Mouse (Mus musculus) hindbrain, embryonic 14.5 days (tissue): ENCODE measurements around the gene Csgalnact2. TPM values are rescaled to one million over a fixed set of nuclear protein-coding genes. Genes with fewer than 3 reads are reported as not detected.

Source experiments
- ATAC-seq: fragments of 200-750 bp; cut with Nextera tagmentation; 2 replicates; pipeline ENCODE4 v1.8.0; 2017; ENCODE audit warnings: moderate number of reproducible peaks, mild to moderate bottlenecking, moderate TSS enrichment, moderate library complexity; ENCODE audit not compliant: low FRiP score
- DNase-seq: peaks from one replicate; pipeline ENCODE4 v3.0.0-alpha.2; 2015; ENCODE audit warnings: low spot score
- H3K27ac ChIP-seq: fragments of 300-500 bp; sonication (generic); 2 replicates; pipeline ENCODE4 v1.5.1; 2014; ENCODE audit warnings: mild to moderate bottlenecking, moderate library complexity
- H3K27me3 ChIP-seq: fragments of 300-500 bp; sonication (generic); 2 replicates; pipeline ENCODE4 v1.6.1; 2014; ENCODE audit warnings: mild to moderate bottlenecking, low read length, mixed read lengths; ENCODE audit not compliant: control insufficient read depth, insufficient read depth
- H3K36me3 ChIP-seq: fragments of 300-500 bp; sonication (generic); replicated peaks from 2 replicates; pipeline ENCODE4 v1.6.1; 2014; ENCODE audit not compliant: control insufficient read depth, insufficient read depth
- H3K4me1 ChIP-seq: fragments of 300-500 bp; sonication (generic); replicated peaks from 2 replicates; pipeline ENCODE4 v1.6.1; 2014; ENCODE audit warnings: antibody characterized with exemption, low read length, mixed read lengths; ENCODE audit not compliant: control insufficient read depth, insufficient read depth
- H3K4me2 ChIP-seq: fragments of 300-500 bp; sonication (generic); replicated peaks from 2 replicates; pipeline ENCODE4 v1.6.1; 2014; ENCODE audit warnings: mild to moderate bottlenecking, moderate library complexity
- H3K4me3 ChIP-seq: fragments of 300-500 bp; sonication (generic); replicated peaks from 2 replicates; pipeline ENCODE4 v1.5.1; 2014; ENCODE audit warnings: mild to moderate bottlenecking, low read length
- H3K9ac ChIP-seq: fragments of 300-500 bp; sonication (generic); 2 replicates; pipeline ENCODE4 v1.6.1; 2014
- H3K9me3 ChIP-seq: fragments of 300-500 bp; sonication (generic); 2 replicates; pipeline ENCODE4 v1.6.1; 2016; ENCODE audit warnings: low read length; ENCODE audit not compliant: control insufficient read depth
- WGBS: fragments of 180-500 bp; shearing (Covaris S2); extraction: QIAGEN DNeasy Blood & Tissue Kit; methylation state at CpG from one replicate; pipeline ENCODE4 v1.1.7; 2014; 5-methylcytosine and 5-hydroxymethylcytosine counted together
- polyA plus RNA-seq: library from polyadenylated mRNA; unstranded; fragments of >200 nt; fragmentation: Nextera tagmentation; extraction: Ambion mirVana; gene quantifications from 2 replicates; pipeline ENCODE4 v1.2.1, GENCODE M21; 2014

Csgalnact2 gene
- polyA plus RNA-seq, 1 experiment from 2014 or later = 13.3 TPM

- no peak for DNase-seq
- Histone ChIP-seq H3K4me1 (no peaks in the 10 kb centered on the region), H3K27ac (no peak overlapping the region), H3K4me2 (no peak overlapping the region), H3K27me3 (no peaks in the 10 kb centered on the region), H3K4me3 (no peak overlapping the region), H3K9me3 (no peaks in the 10 kb centered on the region), H3K9ac (no peak overlapping the region), H3K36me3 (no peaks in the 10 kb centered on the region)
- ATAC-seq = no peak
- WGBS = 93% methylated on average over 18 of the region's 18 CpGs
Observed at GRCm38 (mm10) chr6:118173251-118173974, 34.5 kb upstream of the Csgalnact2 start.

- ATAC-seq = no peak
- no peaks in the 10 kb centered on the region for H3K27me3 ChIP-seq
- H3K4me2 ChIP-seq = no peak overlapping the region
- DNase-seq = no peak
- H3K9ac ChIP-seq = no peak overlapping the region
- no peak overlapping the region for H3K27ac ChIP-seq
- H3K36me3 ChIP-seq = no peaks in the 10 kb centered on the region
- H3K9me3 ChIP-seq = no peaks in the 10 kb centered on the region
- H3K4me1 ChIP-seq = no peaks in the 10 kb centered on the region
- 89% methylated on average over 7 of the region's 7 CpGs for WGBS
- H3K4me3 ChIP-seq = no peak overlapping the region
Observed at GRCm38 (mm10) chr6:118171386-118171785, 32.4 kb upstream of the Csgalnact2 start.

- 83% methylated on average over 14 of the region's 14 CpGs for WGBS
- no peaks in the 10 kb centered on the region for H3K9me3 ChIP-seq
- no peak overlapping the region for H3K9ac ChIP-seq
- H3K4me2 ChIP-seq = no peak overlapping the region
- no peaks in the 10 kb centered on the region for H3K4me1 ChIP-seq
- no peak overlapping the region for H3K4me3 ChIP-seq
- no peak overlapping the region for H3K27ac ChIP-seq
- no peaks in the 10 kb centered on the region for H3K36me3 ChIP-seq
- ATAC-seq (no peak), DNase-seq (no peak)
- no peaks in the 10 kb centered on the region for H3K27me3 ChIP-seq
Observed at GRCm38 (mm10) chr6:118168106-118168505, 29.2 kb upstream of the Csgalnact2 start.

GRCm38 (mm10) chr6:118167013-118167412 lies 28.1 kb upstream of the Csgalnact2 start:
- WGBS = 89% methylated on average over 9 of the region's 9 CpGs
- H3K27me3 ChIP-seq = no peaks in the 10 kb centered on the region
- ATAC-seq = no peak
- no peak overlapping the region for H3K27ac ChIP-seq
- no peaks in the 10 kb centered on the region for H3K4me1 ChIP-seq
- H3K4me3 ChIP-seq = no peak overlapping the region
- H3K9ac ChIP-seq = no peak overlapping the region
- no peaks in the 10 kb centered on the region for H3K36me3 ChIP-seq
- H3K9me3 ChIP-seq = no peaks in the 10 kb centered on the region
- DNase-seq = no peak
- H3K4me2 ChIP-seq = no peak overlapping the region

- Histone ChIP-seq H3K4me1 (no peaks in the 10 kb centered on the region), H3K27ac (no peak overlapping the region), H3K27me3 (no peaks in the 10 kb centered on the region), H3K4me2 (no peak overlapping the region), H3K9me3 (no peaks in the 10 kb centered on the region), H3K36me3 (no peaks in the 10 kb centered on the region), H3K9ac (no peak overlapping the region), H3K4me3 (no peak overlapping the region)
- WGBS = 97% methylated on average over 1 of the region's 1 CpGs
- no peak for ATAC-seq
- no peak for DNase-seq
Observed at GRCm38 (mm10) chr6:118165516-118165915, 26.6 kb upstream of the Csgalnact2 start.

- H3K27ac ChIP-seq = no peak overlapping the region
- no peaks in the 10 kb centered on the region for H3K9me3 ChIP-seq
- no peaks in the 10 kb centered on the region for H3K27me3 ChIP-seq
- H3K9ac ChIP-seq = no peak overlapping the region
- DNase-seq = no peak
- WGBS = 76% methylated on average over 8 of the region's 8 CpGs
- no peak overlapping the region for H3K4me2 ChIP-seq
- H3K4me3 ChIP-seq = no peak overlapping the region
- no peak for ATAC-seq
- no peaks in the 10 kb centered on the region for H3K4me1 ChIP-seq
- no peaks in the 10 kb centered on the region for H3K36me3 ChIP-seq
Observed at GRCm38 (mm10) chr6:118164691-118165090, 25.8 kb upstream of the Csgalnact2 start.

GRCm38 (mm10) chr6:118163086-118163485 lies 24.1 kb upstream of the Csgalnact2 start:
- ATAC-seq (no peak), DNase-seq (no peak)
- 91% methylated on average over 2 of the region's 2 CpGs for whole genome bisulfite sequencing
- H3K9me3 ChIP-seq = no peaks in the 10 kb centered on the region
- no peak overlapping the region for H3K27ac ChIP-seq
- H3K27me3 ChIP-seq = no peaks in the 10 kb centered on the region
- H3K4me2 ChIP-seq = no peak overlapping the region
- H3K36me3 ChIP-seq = no peaks in the 10 kb centered on the region
- no peak overlapping the region for H3K4me3 ChIP-seq
- H3K9ac ChIP-seq = no peak overlapping the region
- H3K4me1 ChIP-seq = no peaks in the 10 kb centered on the region

GRCm38 (mm10) chr6:118162457-118163082 lies 23.6 kb upstream of the Csgalnact2 start:
- H3K27me3 ChIP-seq = no peaks in the 10 kb centered on the region
- no peak overlapping the region for H3K4me2 ChIP-seq
- ATAC-seq (no peak), DNase-seq (no peak)
- no peak overlapping the region for H3K9ac ChIP-seq
- no peaks in the 10 kb centered on the region for H3K9me3 ChIP-seq
- H3K4me3 ChIP-seq = no peak overlapping the region
- H3K27ac ChIP-seq = no peak overlapping the region
- no peaks in the 10 kb centered on the region for H3K4me1 ChIP-seq
- no peaks in the 10 kb centered on the region for H3K36me3 ChIP-seq
- WGBS = 93% methylated on average over 12 of the region's 12 CpGs

GRCm38 (mm10) chr6:118153091-118153490 lies 14.2 kb upstream of the Csgalnact2 start:
- H3K4me1 ChIP-seq = no peaks in the 10 kb centered on the region
- H3K4me3 ChIP-seq = no peak overlapping the region
- DNase-seq (no peak), ATAC-seq (no peak)
- no peak overlapping the region for H3K27ac ChIP-seq
- WGBS = 69% methylated on average over 5 of the region's 5 CpGs
- H3K9ac ChIP-seq = no peak overlapping the region
- H3K27me3 ChIP-seq = no peaks in the 10 kb centered on the region
- H3K9me3 ChIP-seq = no peaks in the 10 kb centered on the region
- H3K4me2 ChIP-seq = no peak overlapping the region
- H3K36me3 ChIP-seq = no peaks in the 10 kb centered on the region
